Comparison of ENCODE assay signal across 14 mouse cellular contexts in the genomic region with DNA sequence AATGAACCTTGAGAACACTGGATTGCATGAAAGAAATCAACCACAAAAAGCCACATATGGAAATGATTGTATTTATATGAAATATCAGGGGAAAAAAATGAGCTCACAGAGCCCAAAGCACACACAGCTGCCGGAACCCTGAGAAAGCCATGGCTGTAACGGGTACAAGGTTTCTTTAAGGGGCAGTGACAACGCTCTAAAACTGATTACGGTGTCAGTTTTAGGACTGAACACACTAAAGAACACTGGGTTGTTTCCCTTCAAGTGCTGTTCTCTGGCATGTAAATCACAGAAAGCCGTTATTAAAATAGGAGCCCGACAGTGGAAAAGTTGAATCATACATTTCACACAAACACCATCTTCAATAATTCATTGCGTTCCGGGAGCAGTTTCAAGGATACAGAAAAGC. TPM values are rescaled to one million over a fixed set of nuclear protein-coding genes. Genes with fewer than 3 reads are reported as not detected.
A peak's percentile ranks its signal among the peaks of the same experiment; 100 is the strongest.
DNase-seq lines count a peak whose midpoint lies in the region; ATAC-seq and TF ChIP-seq lines count a peak whose summit lies in the region.
"Had no signal": no experiment of that assay in that cellular context is flagged by ENCODE, and none has a peak within 500 bp of the region (broad histone marks: within the 10 kb centered on the region; RNA-seq: fewer than 3 reads in every experiment).

No protein-coding gene starts in this region.

- no peaks in the 10 kb centered on the region for H3K27me3 ChIP-seq in kidney, embryonic 15.5 days
- no peaks in the 10 kb centered on the region for H3K27me3 ChIP-seq in limb, embryonic 13.5 days

- no peak overlapping the region for H3K4me2 ChIP-seq in kidney, embryonic 15.5 days
- peak overlapping the region; percentile 52 for H3K4me2 ChIP-seq in limb, embryonic 13.5 days (replicated peaks)

- no peak for DNase-seq in gastrocnemius, adult 2 months
- no peak for DNase-seq in gastrocnemius, postnatal 10 days
- no peak for DNase-seq in kidney, adult 18-20 months
- DNase-seq in NIH3T3 (ENCODE audit: low read depth), result peak; percentile 78
- DNase-seq in frontal cortex, postnatal 14 days (ENCODE audit: low spot score in 2 of 2), result no peak
- DNase-seq in thymus, postnatal 4 days, result no peak
- DNase-seq: cerebellum, adult 9-11 months; heart, adult 18-20 months; right cerebral cortex, postnatal 25 days had no signal

- peak overlapping the region; percentile 12; the same call in 1 of the 2 replicates for H3K27ac ChIP-seq in gastrocnemius, adult 2 months
- H3K27ac ChIP-seq in kidney, embryonic 15.5 days, result peak overlapping the region; percentile 63; the same call in 1 of the 2 replicates
- H3K27ac ChIP-seq in limb, embryonic 13.5 days, result peak overlapping the region; percentile 81; the same call in 1 of the 2 replicates
- H3K27ac ChIP-seq: macrophage had no signal

- no peaks in the 10 kb centered on the region for H3K9me3 ChIP-seq in kidney, embryonic 15.5 days (replicated peaks)
- no peaks in the 10 kb centered on the region for H3K9me3 ChIP-seq in limb, embryonic 13.5 days

- peaks cover 60% of the 10 kb centered on the region for H3K4me1 ChIP-seq in kidney, embryonic 15.5 days
- peaks cover 70% of the 10 kb centered on the region for H3K4me1 ChIP-seq in limb, embryonic 13.5 days

- peak overlapping the region; percentile 1; the same call in 1 of the 2 replicates for H3K4me3 ChIP-seq in gastrocnemius, adult 2 months
- H3K4me3 ChIP-seq in kidney, embryonic 15.5 days (replicated peaks), result no peak overlapping the region
- peak overlapping the region; percentile 22 for H3K4me3 ChIP-seq in limb, embryonic 13.5 days

- intact Hi-C loops in gastrocnemius, adult 2 months (cut with DNase I), result no loop called here

- no peaks in the 10 kb centered on the region for H3K36me3 ChIP-seq in kidney, embryonic 15.5 days
- no peaks in the 10 kb centered on the region for H3K36me3 ChIP-seq in limb, embryonic 13.5 days
- H3K36me3 ChIP-seq: G1E had no signal

- WGBS in kidney, embryonic 15.5 days, result 54% methylated on average over 8 of the region's 8 CpGs
- 25% methylated on average over 8 of the region's 8 CpGs for WGBS in limb, embryonic 13.5 days

- no peak for ATAC-seq in kidney, embryonic 15.5 days (replicated peaks; ENCODE audit: low FRiP score)
- ATAC-seq in limb, embryonic 13.5 days (ENCODE audit: low FRiP score, low read depth), result peak; percentile 52; the same call in 1 of the 2 replicates
- ATAC-seq: hindbrain, embryonic 16.5 days had no signal

- no peak overlapping the region for H3K9ac ChIP-seq in kidney, embryonic 15.5 days
- H3K9ac ChIP-seq in limb, embryonic 13.5 days, result 0 out of 2 replicates have a peak overlapping the region, but pooled peaks have one; percentile 14

- no peak for TF ChIP-seq CTCF in gastrocnemius, adult 2 months (IDR thresholded peaks at IDR 0.05)

RNA-seq across cellular contexts. Expression of a gene that starts 19.4 kb away (rescaled TPM):
- under 1 TPM; 0.20 to 0.84 TPM for total RNA-seq in gastrocnemius, adult 2 months (2021)
- total RNA-seq in gastrocnemius, postnatal 10 days (2021), result 1 to 10 TPM; 3.3 to 4.6 TPM
- polyA plus RNA-seq in kidney, embryonic 15.5 days (2015; fragmentation: Nextera tagmentation; extraction: Ambion mirVana), result 9.6 and 11.2 TPM in 2 replicates
- 25.7 and 25.8 TPM in 2 replicates for polyA plus RNA-seq in limb, embryonic 13.5 days (2015; fragmentation: Nextera tagmentation; extraction: Ambion mirVana)
- total RNA-seq: G1E had no signal
- polyA plus RNA-seq: G1E, macrophage had no signal

Comparison
In these comparisons a context has a peak if more than half of its experiments do, and no peak if none do; other contexts are left out.
1. H3K27ac ChIP-seq: peak in every context shown above with its lines; median percentile 81 in limb, embryonic 13.5 days; 63 in kidney, embryonic 15.5 days; 12 in gastrocnemius, adult 2 months.